Mouse (Mus musculus) stomach, embryonic 14.5 days (tissue): Measurements from ENCODE around the gene Sspn. TPM values are rescaled to one million over a fixed set of nuclear protein-coding genes. Genes with fewer than 3 reads are reported as not detected.

Experiments used
- ATAC-seq: fragments of 200-750 bp; cut with Nextera tagmentation; 2 replicates; pipeline ENCODE4 v1.8.0; 2017; ENCODE audit warnings: low read depth, moderate TSS enrichment; ENCODE audit not compliant: insufficient number of reproducible peaks, insufficient read depth, low FRiP score
- H3K27ac ChIP-seq: fragments of 300-500 bp; sonication (generic); 2 replicates; pipeline ENCODE4 v1.5.1; 2014; ENCODE audit warnings: mild to moderate bottlenecking, low read length, moderate library complexity, mixed read lengths
- H3K27me3 ChIP-seq: fragments of 300-500 bp; sonication (generic); 2 replicates; pipeline ENCODE4 v1.6.1; 2014; ENCODE audit warnings: low read length, control low read depth, mixed read lengths; ENCODE audit not compliant: control insufficient read depth, insufficient read depth
- H3K36me3 ChIP-seq: fragments of 300-500 bp; sonication (generic); 2 replicates; pipeline ENCODE4 v1.6.1; 2014; ENCODE audit warnings: mild to moderate bottlenecking, control low read depth, low read length, moderate library complexity, mixed read lengths; ENCODE audit not compliant: control insufficient read depth, insufficient read depth
- H3K4me1 ChIP-seq: fragments of 300-500 bp; sonication (generic); 2 replicates; pipeline ENCODE4 v1.6.1; 2014; ENCODE audit warnings: low read length, control low read depth, mixed read lengths; ENCODE audit not compliant: control insufficient read depth, insufficient read depth
- H3K4me2 ChIP-seq: fragments of 300-500 bp; sonication (generic); replicated peaks from 2 replicates; pipeline ENCODE4 v1.6.1; 2014; ENCODE audit warnings: low read depth, low read length, control low read depth
- H3K4me3 ChIP-seq: fragments of 300-500 bp; sonication (generic); 2 replicates; pipeline ENCODE4 v1.5.1; 2014; ENCODE audit warnings: low read depth, low read length, control low read depth
- H3K9ac ChIP-seq: fragments of 300-500 bp; sonication (generic); replicated peaks from 2 replicates; pipeline ENCODE4 v1.6.1; 2014; ENCODE audit warnings: low read depth, mild to moderate bottlenecking, control low read depth, low read length, moderate library complexity, mixed read lengths
- H3K9me3 ChIP-seq: fragments of 300-500 bp; sonication (generic); 2 replicates; pipeline ENCODE4 v1.6.1; 2016; ENCODE audit warnings: low read depth, low read length, control low read depth; ENCODE audit not compliant: control insufficient read depth
- WGBS: fragments of 180-500 bp; shearing (Covaris S2); extraction: QIAGEN DNeasy Blood & Tissue Kit; methylation state at CpG from one replicate; pipeline ENCODE4 v1.1.7; 2014; 5-methylcytosine and 5-hydroxymethylcytosine counted together
- polyA plus RNA-seq: library from polyadenylated mRNA; unstranded; fragments of >200 nt; fragmentation: Nextera tagmentation; extraction: Ambion mirVana; gene quantifications from 2 replicates; pipeline ENCODE4 v1.2.1, GENCODE M21; 2014

The Sspn gene
- polyA plus RNA-seq, 1 experiment from 2014 or later: 10.0 TPM

GRCm38 (mm10) chr6:145992985-145993384, 61.5 kb downstream of the Sspn start:
- Histone ChIP-seq H3K27me3 (no peaks in the 10 kb centered on the region), H3K4me3 (no peak overlapping the region), H3K4me2 (no peak overlapping the region), H3K9me3 (no peaks in the 10 kb centered on the region), H3K4me1 (peaks cover 4% of the 10 kb centered on the region; the same call in 1 of the 2 replicates), H3K36me3 (no peaks in the 10 kb centered on the region), H3K27ac (no peak overlapping the region), H3K9ac (no peak overlapping the region)
- 0 out of 2 replicates have a peak, but pooled peaks have one; percentile 49 for ATAC-seq
- WGBS: 38% methylated on average over 10 of the region's 10 CpGs

- Histone ChIP-seq H3K9ac (no peak overlapping the region), H3K9me3 (no peaks in the 10 kb centered on the region), H3K4me3 (no peak overlapping the region), H3K4me2 (no peak overlapping the region), H3K27ac (no peak overlapping the region), H3K4me1 (0 out of 2 replicates have a peak, but pooled peaks cover 8% of the 10 kb centered on the region), H3K27me3 (no peaks in the 10 kb centered on the region), H3K36me3 (no peaks in the 10 kb centered on the region)
- 23% methylated on average over 13 of the region's 13 CpGs for WGBS
- 0 out of 2 replicates have a peak, but pooled peaks have one; percentile 18 for ATAC-seq
Measured at GRCm38 (mm10) chr6:145998314-145999007, 67.0 kb downstream of the Sspn start.

GRCm38 (mm10) chr6:146000767-146001166, 69.3 kb downstream of the Sspn start:
- H3K4me2 ChIP-seq: no peak overlapping the region
- H3K36me3 ChIP-seq: no peaks in the 10 kb centered on the region
- no peak overlapping the region for H3K9ac ChIP-seq
- H3K27ac ChIP-seq: no peak overlapping the region
- WGBS: 85% methylated on average over 1 of the region's 1 CpGs
- H3K4me1 ChIP-seq: 0 out of 2 replicates have a peak, but pooled peaks cover 8% of the 10 kb centered on the region
- H3K4me3 ChIP-seq: no peak overlapping the region
- no peaks in the 10 kb centered on the region for H3K27me3 ChIP-seq
- ATAC-seq: no peak
- no peaks in the 10 kb centered on the region for H3K9me3 ChIP-seq

- WGBS: 91% methylated on average over 22 of the region's 22 CpGs
- no peak overlapping the region for H3K27ac ChIP-seq
- H3K27me3 ChIP-seq: no peaks in the 10 kb centered on the region
- no peak for ATAC-seq
- no peak overlapping the region for H3K4me2 ChIP-seq
- no peak overlapping the region for H3K9ac ChIP-seq
- H3K4me1 ChIP-seq: 0 out of 2 replicates have a peak, but pooled peaks cover 8% of the 10 kb centered on the region
- H3K36me3 ChIP-seq: no peaks in the 10 kb centered on the region
- no peaks in the 10 kb centered on the region for H3K9me3 ChIP-seq
- H3K4me3 ChIP-seq: no peak overlapping the region
Measured at GRCm38 (mm10) chr6:146001396-146002191, 70.2 kb downstream of the Sspn start.

GRCm38 (mm10) chr6:146004174-146004601, 72.7 kb downstream of the Sspn start:
- no peak overlapping the region for H3K9ac ChIP-seq
- 73% methylated on average over 3 of the region's 3 CpGs for WGBS
- H3K4me1 ChIP-seq: peaks cover 12% of the 10 kb centered on the region; the same call in 1 of the 2 replicates
- no peak overlapping the region for H3K4me3 ChIP-seq
- H3K27ac ChIP-seq: no peak overlapping the region
- no peaks in the 10 kb centered on the region for H3K9me3 ChIP-seq
- no peaks in the 10 kb centered on the region for H3K36me3 ChIP-seq
- H3K27me3 ChIP-seq: no peaks in the 10 kb centered on the region
- ATAC-seq: no peak
- H3K4me2 ChIP-seq: no peak overlapping the region

- Histone ChIP-seq H3K4me3 (no peak overlapping the region), H3K27ac (no peak overlapping the region), H3K36me3 (no peaks in the 10 kb centered on the region), H3K4me1 (peaks cover 12% of the 10 kb centered on the region; the same call in 1 of the 2 replicates), H3K4me2 (no peak overlapping the region), H3K9ac (no peak overlapping the region), H3K9me3 (no peaks in the 10 kb centered on the region), H3K27me3 (no peaks in the 10 kb centered on the region)
- ATAC-seq: no peak
- 84% methylated on average over 11 of the region's 11 CpGs for WGBS
Measured at GRCm38 (mm10) chr6:146005129-146005886, 73.9 kb downstream of the Sspn start.

DNA sequence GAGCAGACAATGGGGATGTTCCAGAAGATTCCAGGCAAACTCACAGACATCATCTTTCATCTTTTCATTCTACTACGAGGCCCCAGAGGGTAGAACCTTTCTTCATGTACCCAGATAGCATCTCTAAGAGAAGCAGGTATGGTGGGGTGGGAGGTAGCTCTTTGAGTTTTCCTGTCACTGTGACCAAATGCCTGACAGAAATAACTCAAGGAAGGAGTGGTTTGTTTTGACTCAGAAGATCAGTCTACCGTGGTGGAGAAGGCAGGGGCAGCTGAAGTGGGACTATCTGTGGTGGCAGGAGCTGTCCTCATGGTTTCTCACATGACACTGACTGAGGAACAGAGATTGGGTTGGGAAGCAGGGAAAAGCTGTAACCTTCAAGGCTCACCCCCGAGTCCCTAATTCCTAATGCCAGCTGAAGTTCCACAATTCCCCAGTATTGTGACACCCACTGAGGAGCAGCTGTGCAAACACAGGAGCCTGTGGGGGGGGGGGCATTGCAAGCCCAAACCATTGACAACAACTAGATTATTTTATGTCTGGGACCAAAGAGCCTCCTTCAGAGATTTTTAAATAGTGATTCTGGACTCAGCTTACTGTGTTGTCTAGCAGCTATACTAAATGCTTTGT, 74.6 kb downstream of the Sspn start:
- H3K4me1 ChIP-seq: peaks cover 12% of the 10 kb centered on the region; the same call in 1 of the 2 replicates
- H3K4me2 ChIP-seq: no peak overlapping the region
- H3K4me3 ChIP-seq: no peak overlapping the region
- H3K36me3 ChIP-seq: no peaks in the 10 kb centered on the region
- H3K9me3 ChIP-seq: no peaks in the 10 kb centered on the region
- no peak for ATAC-seq
- H3K27ac ChIP-seq: no peak overlapping the region
- no peaks in the 10 kb centered on the region for H3K27me3 ChIP-seq
- 45% methylated on average over 3 of the region's 3 CpGs for WGBS
- no peak overlapping the region for H3K9ac ChIP-seq

- Histone ChIP-seq H3K4me3 (no peak overlapping the region), H3K4me1 (peaks cover 12% of the 10 kb centered on the region; the same call in 1 of the 2 replicates), H3K4me2 (no peak overlapping the region), H3K27me3 (no peaks in the 10 kb centered on the region), H3K9me3 (no peaks in the 10 kb centered on the region), H3K36me3 (no peaks in the 10 kb centered on the region), H3K9ac (no peak overlapping the region), H3K27ac (no peak overlapping the region)
- WGBS: 77% methylated on average over 3 of the region's 3 CpGs
- ATAC-seq: no peak
Measured at GRCm38 (mm10) chr6:146006753-146007152, 75.3 kb downstream of the Sspn start.
